Mouse (Mus musculus) gastrocnemius, adult 2 months (tissue): ENCODE measurements at regions not wholly inside any gene's neighbourhood (a gene's known extent, or its start where the extent isn't known, plus 50 kb on each side); places are given as distances from the start of the nearest gene placed in this dataset.
A peak's percentile ranks its signal among the peaks of the same experiment; 100 is the strongest.
"Not testable (repeated sequence)": the region's sequence is repeated elsewhere in the genome, so short reads cannot be mapped to it uniquely, and the experiment has no call there.

ENCODE experiments used
- DNase-seq: peaks from one replicate; pipeline ENCODE4 v3.0.0; 2022
- H3K27ac ChIP-seq: fragments of 200-600 bp; 2 replicates; pipeline ENCODE4 v1.8.1; 2022; ENCODE audit warnings: mild to moderate bottlenecking
- H3K4me3 ChIP-seq: fragments of 200-600 bp; 2 replicates; pipeline ENCODE4 v1.8.1; 2022; ENCODE audit warnings: mild to moderate bottlenecking, moderate library complexity
- CTCF ChIP-seq: fragments of 200-600 bp; IDR thresholded peaks from 2 replicates; pipeline ENCODE4 v1.8.1; 2022; ENCODE audit warnings: antibody characterized with exemption, mild to moderate bottlenecking, moderate library complexity
- intact Hi-C: fragments of 180-260 bp; cut with DNase I; formaldehyde crosslinking; loops from one replicate; pipeline ENCODE4 v1.15.1; 2025

GRCm38 (mm10) chr9:78769168-78769567 is 153.8 kb downstream of the Cd109 start:
- no peak for DNase-seq
- intact Hi-C loops, result no loop called here
- no peak overlapping the region for H3K27ac ChIP-seq
- TF ChIP-seq CTCF, result peak; percentile 58
- no peak overlapping the region for H3K4me3 ChIP-seq

GRCm38 (mm10) chr9:78773936-78774335 is 158.6 kb downstream of the Cd109 start:
- H3K4me3 ChIP-seq, result no peak overlapping the region
- no peak for TF ChIP-seq CTCF
- intact Hi-C loops, result loop anchor here (5.0 to 10.0 kb wide), 2 partner anchors 948 to 1251 kb away; no protein-coding TSS in a partner anchor
- no peak for DNase-seq
- no peak overlapping the region for H3K27ac ChIP-seq

DNA sequence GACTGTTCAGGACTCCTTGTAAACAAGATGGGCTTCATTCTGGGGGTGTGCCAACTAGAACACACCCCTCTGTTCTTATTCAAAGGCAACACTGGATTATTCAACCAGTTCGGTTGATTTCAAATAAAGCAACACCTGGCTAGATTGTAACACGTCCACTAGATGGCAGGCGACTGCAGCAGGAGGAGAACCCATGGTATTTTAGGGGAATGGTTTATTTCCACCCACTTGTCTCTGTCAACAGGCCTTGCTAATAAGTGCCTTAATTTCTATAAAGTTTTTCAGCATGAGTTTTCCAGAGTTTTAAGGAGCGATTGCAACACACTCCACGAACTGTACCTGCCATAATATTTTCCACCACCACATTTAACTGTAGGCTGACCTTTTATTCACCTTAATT is 160.1 kb downstream of the Cd109 start:
- Histone ChIP-seq H3K4me3 (no peak overlapping the region), H3K27ac (no peak overlapping the region)
- peak; percentile 30 for DNase-seq
- intact Hi-C loops, result loop anchor here (5.0 to 10.0 kb wide), 2 partner anchors 267 to 1249 kb away; no protein-coding TSS in a partner anchor
- peak; percentile 73 for TF ChIP-seq CTCF

DNA sequence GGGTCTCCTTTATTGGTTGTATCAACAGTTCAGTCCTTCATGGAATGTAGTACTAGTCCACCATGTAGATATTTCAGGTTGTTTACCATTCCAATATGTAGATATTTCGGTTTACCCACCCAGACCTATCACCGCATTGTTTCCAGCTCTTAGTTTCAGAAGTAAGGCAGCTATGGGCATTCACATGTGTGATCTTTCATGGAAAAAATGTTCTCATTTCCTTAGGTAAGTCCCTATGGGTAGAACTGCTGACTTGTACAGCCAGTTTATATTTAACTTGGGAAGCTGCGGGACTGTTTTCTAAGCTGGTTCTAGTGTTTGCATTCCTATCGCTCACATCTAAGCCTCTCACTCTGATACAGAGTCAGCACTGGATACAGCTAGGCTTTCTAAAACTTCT is 165.2 kb downstream of the Cd109 start:
- Histone ChIP-seq H3K27ac (no peak overlapping the region), H3K4me3 (no peak overlapping the region)
- intact Hi-C loops, result no loop called here
- no peak for TF ChIP-seq CTCF
- no peak for DNase-seq

- H3K4me3 ChIP-seq, result no peak overlapping the region
- TF ChIP-seq CTCF, result no peak
- DNase-seq, result no peak
- H3K27ac ChIP-seq, result no peak overlapping the region
- intact Hi-C loops, result no loop called here
Measured at GRCm38 (mm10) chr9:78782297-78782696, 167.0 kb downstream of the Cd109 start.

DNA sequence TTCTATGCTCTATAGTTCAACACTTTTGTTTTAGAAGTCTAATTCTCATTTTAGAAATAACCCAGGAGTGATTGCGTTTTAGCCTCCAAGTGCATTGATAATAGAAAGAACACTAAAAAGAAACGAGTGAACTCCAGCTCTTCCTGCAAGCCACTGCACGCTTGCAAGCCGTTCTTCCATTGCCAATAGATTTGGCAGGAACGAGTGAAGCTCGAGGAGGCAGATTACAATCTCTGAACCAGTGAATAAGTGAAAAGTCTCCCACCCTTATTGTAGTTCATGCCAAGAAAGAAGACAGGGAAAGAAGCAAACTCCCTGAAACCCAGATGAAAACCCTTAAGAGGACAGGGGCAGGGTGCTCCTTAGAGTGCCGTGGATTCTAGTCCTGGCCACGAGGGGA is 167.5 kb downstream of the Cd109 start:
- H3K4me3 ChIP-seq, result no peak overlapping the region
- intact Hi-C loops, result no loop called here

GRCm38 (mm10) chr9:78787866-78788265 is 172.5 kb downstream of the Cd109 start:
- TF ChIP-seq CTCF, result peak; percentile 74
- DNase-seq, result no peak
- intact Hi-C loops, result loop anchor here (2.0 kb wide), 1 partner anchor 933 kb away; no protein-coding TSS in a partner anchor
- Histone ChIP-seq H3K4me3 (no peak overlapping the region), H3K27ac (no peak overlapping the region)

More for the DNA sequence above, 167.5 kb downstream of the Cd109 start:
- TF ChIP-seq CTCF, result no peak
- H3K27ac ChIP-seq, result no peak overlapping the region
- no peak for DNase-seq

- intact Hi-C loops, result loop anchor here (2.0 kb wide), 1 partner anchor 931 kb away; no protein-coding TSS in a partner anchor
- Histone ChIP-seq H3K4me3 (no peak overlapping the region), H3K27ac (no peak overlapping the region)
- no peak for TF ChIP-seq CTCF
- DNase-seq, result no peak
Measured at GRCm38 (mm10) chr9:78789703-78790102, 174.4 kb downstream of the Cd109 start.

DNA sequence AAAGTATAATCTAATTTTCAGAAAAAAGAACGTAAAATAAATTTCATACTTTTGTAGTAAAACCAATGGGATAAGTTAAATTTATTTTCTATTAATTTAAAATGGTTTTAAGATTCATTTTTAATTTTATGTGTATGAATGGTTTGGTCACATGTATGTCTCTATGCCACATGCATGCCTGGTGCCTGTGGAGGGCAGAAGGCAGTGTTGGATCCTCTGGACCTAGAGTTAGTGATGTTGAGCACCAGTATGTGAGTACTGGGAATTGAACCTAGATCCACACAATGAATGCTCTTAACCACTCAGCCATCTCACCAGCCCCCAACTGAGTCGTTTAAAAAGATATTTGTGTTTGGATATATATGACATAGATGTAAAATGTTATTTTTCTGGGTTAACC is 174.8 kb downstream of the Cd109 start:
- intact Hi-C loops, result no loop called here
- H3K27ac ChIP-seq, result no peak overlapping the region
- DNase-seq, result no peak
- no peak for TF ChIP-seq CTCF
- H3K4me3 ChIP-seq, result no peak overlapping the region

DNA sequence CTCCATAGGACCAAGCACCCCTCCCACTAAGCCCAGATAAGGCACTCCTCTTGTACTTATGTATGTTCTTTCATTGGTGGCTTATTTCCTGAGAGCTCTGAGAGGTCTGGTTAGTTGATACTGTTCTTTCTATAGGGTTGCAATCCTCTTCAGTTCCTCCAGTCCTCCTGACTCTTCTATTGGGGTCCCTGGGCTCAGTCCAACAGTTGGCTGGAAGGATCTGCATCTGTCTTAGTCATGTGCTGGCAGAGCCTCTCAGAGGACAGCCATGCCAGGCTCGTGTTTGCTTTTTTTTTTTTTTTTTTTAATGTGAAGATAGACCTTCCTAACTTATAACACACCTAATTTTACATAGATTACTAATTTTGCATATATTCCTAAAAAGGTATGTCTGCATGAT is 180.5 kb downstream of the Cd109 start:
- H3K4me3 ChIP-seq, result no peak overlapping the region
- intact Hi-C loops, result no loop called here
- no peak overlapping the region for H3K27ac ChIP-seq
- no peak for TF ChIP-seq CTCF
- no peak for DNase-seq

GRCm38 (mm10) chr9:78817221-78817620 is 201.9 kb downstream of the Cd109 start:
- intact Hi-C loops, result no loop called here
- Histone ChIP-seq H3K4me3 (no peak overlapping the region), H3K27ac (no peak overlapping the region)
- no peak for TF ChIP-seq CTCF
- no peak for DNase-seq

DNA sequence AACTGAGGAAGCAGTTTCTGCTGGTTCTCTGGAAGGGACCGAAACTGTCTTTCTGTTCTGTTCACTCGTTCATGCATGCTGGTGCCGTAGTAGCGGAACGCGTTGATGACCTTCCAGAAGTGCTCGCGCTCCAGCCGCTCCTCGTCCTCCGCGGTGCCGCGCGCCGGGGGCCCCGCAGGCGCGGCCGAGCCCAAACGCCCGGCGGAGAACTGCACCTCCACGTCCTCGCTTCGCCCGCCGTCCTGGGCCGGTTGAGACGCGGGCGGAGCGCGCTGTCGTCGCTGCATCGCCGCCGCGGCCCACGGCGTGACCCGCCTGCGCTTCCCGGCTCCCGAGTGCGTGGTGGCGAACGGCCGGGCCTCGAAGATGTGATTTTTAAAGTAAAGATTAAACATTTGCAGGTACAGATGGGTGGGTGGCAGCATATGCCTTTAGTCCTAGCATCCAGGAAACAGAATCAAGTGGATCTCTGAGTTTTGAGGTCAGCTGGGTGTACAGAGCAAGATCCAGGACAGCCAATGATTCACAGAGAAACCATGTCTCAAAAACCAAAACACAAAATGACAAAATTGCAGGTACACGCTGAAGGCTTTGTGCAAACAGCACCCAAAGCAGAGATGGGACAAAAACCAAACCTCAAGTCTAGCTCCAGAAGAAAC is 206.3 kb downstream of the Cd109 start:
- peak overlapping the region; percentile 80 for H3K27ac ChIP-seq
- intact Hi-C loops, result not testable (repeated sequence)

DNA sequence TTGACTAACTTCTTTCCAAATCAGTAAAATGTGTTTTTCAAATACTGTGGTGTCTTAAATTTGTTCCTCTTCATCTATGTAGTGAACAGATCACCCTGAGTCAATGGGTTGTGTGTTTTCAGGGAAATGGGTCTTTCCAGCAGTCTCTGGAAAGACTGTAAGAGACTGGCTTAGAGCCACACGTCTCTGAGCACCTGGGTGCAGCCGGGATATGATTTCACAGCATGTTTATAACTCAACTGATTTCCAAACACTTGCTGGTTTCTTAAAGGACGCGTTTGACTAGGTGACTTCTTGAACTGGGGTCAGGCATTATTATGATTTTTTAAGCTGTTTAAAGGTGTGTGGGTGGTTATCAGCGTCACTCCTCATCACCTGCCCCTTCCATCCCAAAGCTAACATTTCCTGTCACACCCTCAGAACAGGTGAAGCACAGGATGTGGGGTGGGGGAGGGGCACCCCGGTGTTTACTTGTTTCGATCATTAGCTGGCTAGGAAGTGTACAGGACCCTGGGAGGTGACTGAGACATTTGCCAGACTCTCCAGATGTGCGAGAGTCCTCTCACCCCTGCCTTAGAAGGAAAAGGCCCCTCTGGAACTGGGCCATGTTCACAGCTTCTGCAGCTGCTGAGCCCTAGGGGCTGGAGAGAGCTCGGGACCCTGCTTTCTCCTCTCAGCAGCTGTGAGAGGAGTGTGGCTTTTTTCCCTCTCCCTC is 229.8 kb downstream of the Cd109 start:
- peak; percentile 28 for DNase-seq

More for the DNA sequence above, 206.3 kb downstream of the Cd109 start:
- peak overlapping the region; percentile 69 for H3K4me3 ChIP-seq
- peak; percentile 40 for DNase-seq

DNA sequence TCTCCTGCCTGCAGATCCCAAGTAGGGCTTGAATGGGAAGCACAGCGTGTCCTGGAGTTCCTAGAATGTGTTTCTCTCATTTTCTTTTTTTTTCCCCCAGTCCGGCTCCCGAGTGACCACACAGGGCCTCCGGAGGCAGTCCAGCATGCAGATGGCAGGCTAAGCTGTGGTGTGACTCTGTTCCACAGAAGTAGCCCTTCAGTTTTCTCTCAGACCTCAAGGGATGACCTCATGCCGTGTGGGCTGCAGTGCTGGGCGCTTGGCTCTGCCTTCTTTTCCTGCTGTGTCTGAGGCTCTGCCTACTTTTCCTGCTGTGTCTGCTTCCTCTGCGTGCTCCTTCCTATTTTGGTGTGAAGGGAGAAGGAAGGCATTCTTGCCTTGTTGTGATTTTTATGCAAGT is 230.8 kb downstream of the Cd109 start:
- no peak for TF ChIP-seq CTCF
- DNase-seq, result peak; percentile 28
- intact Hi-C loops, result no loop called here
- H3K27ac ChIP-seq, result peak overlapping the region; percentile 38
- H3K4me3 ChIP-seq, result peak overlapping the region; percentile 50

More for the DNA sequence above, 229.8 kb downstream of the Cd109 start:
- Histone ChIP-seq H3K4me3 (peak overlapping the region; percentile 50), H3K27ac (peak overlapping the region; percentile 38)
- intact Hi-C loops, result no loop called here
- TF ChIP-seq CTCF, result no peak
